Mouse (Mus musculus) fat pad, adult 2 months (tissue): ENCODE measurements around the gene Serinc1.
"Not testable (repeated sequence)": the region's sequence is repeated elsewhere in the genome, so short reads cannot be mapped to it uniquely, and the experiment has no call there.

Experiments
- DNase-seq: peaks from one replicate; pipeline ENCODE4 v3.0.0-alpha.2; 2011; ENCODE audit warnings: low read depth, low spot score; ENCODE audit errors: extremely low read depth

Serinc1 gene

DNA sequence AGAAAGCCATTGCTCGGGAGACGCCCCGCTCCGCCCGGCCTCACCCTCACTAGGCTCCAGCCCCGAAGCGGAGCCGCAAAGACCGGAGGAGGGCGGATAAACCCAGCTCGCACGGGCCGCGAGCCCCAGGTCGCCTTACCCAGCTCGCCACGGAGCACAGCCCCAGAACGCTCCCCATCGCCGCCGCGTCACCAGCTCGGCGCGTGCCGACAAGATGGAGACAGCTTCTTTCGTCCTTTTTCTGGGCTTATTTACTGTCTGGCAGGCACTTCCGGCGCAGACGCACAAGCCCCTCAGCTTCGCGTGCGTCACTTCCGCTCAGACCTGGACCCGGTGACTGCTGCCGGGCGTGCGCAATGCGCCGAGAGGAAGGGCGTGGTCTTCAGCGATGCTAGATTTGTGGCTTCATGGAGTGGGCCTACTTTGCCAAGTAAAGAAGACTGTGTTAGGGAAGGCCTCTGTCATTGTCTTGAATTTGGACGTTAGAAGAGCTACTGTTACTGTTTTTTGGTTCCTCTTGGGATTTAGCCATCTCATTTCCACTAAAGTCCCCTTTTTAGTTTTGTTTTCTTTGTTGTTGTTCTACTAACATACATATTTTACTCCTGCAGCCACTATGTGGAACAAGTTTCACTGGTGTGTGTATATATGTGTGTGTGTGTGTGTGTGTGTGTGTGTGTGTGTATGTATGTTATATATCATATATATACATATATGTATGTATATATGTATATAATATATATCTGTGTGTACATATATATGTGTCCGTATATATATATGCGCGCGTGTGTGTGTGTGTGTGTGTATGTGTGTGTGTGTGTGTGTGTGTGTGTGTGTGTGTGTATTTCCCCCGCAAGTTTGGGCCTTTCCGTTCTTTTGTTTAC is at the start of gene Serinc1:
Serinc1 (minus strand) TSS at position 313 of the 884 bp plus-strand sequence.
- peak; percentile 25 for DNase-seq

GRCm38 (mm10) chr10:57576721-57577120 is 44.4 kb upstream of the Serinc1 start:
- no peak for DNase-seq

GRCm38 (mm10) chr10:57572130-57572529 is 39.8 kb upstream of the Serinc1 start:
- DNase-seq, result no peak

- DNase-seq, result no peak
Measured at GRCm38 (mm10) chr10:57571211-57571730, 38.9 kb upstream of the Serinc1 start.

DNA sequence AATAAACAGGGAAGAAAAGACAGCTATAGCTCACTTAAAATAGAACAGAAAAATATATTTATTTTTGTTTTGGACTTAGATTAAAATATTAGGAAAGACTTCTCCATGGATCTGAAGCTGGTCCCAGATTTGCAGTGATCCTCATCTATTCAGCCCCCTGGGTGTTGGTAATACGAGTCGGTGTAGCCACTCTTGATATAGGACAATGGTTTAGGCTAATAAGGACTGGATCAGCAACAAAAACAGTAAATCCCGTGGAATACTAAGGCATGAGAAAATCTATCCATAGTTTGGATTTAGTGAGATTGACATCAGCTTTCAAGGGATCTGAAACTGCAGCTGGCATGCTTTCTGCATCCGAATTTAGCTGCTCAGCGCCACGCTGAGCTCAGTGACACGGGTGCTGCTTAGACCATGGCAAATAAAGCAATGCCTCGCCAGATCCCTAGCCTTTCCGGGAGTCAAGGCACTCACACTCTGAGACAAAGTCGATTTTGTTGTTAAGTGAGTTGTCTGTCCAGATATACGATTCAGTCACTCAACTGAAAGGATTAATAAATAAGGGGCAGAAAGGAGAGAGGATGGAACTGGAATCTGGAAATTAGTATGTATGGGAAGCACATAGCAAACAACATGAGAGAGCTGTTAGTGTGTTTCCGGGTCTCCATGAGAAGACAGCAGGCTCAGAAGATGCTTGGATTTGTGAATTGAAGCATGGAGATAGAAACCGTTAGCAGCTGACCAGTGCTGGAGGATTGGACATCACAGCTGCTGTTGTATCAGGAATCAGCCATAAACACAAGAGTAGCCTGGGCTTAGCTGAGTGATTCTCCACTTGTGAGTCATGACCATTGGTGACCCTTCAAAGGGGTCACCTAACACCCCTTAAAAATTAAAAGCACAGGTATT is 36.9 kb upstream of the Serinc1 start:
- DNase-seq, result no peak

- DNase-seq, result no peak
Measured at GRCm38 (mm10) chr10:57566221-57566620, 33.9 kb upstream of the Serinc1 start.

GRCm38 (mm10) chr10:57557597-57557996 is 25.3 kb upstream of the Serinc1 start:
- no peak for DNase-seq

GRCm38 (mm10) chr10:57553719-57554118 is 21.4 kb upstream of the Serinc1 start:
- DNase-seq, result no peak

DNA sequence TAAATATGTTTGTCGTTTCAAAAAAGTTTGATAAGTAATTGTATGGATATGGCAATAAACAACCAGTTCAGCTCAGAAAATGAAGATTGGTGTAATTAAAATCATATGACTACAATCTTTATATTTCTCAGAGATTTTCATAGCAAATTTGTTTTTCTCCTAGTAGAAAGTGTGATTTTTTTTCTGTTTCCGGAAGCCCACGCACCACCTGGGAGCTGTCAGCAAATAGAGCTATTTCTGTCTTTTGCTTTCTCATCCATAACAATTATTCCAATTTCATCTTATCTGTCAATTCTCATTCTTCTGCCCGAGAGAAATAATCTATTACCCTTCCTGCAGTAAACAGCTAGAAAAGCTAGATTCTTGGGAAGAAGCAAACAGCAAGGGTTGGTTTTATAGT is 17.3 kb upstream of the Serinc1 start:
- DNase-seq, result no peak

DNA sequence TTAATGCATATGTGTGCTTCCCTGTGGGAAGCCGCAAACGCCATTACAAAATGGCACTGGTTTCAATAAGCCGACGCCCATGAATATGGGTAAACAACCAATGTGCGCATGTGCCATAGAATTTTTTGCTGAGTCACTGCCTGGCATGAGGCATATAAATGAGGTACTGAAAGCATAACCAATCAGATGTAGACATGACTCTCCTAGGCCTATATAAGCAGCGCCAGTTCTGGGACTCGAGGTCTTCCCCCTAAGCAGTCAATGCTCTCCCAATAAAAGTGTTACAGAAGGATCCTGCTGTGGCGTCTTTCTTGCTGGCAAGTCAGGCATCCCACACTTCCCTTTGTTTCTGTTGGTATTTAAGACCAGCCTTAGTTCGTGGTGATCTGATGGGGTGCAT is 11.6 kb upstream of the Serinc1 start:
- not testable (repeated sequence) for DNase-seq

- DNase-seq, result no peak
Measured at GRCm38 (mm10) chr10:57531616-57532217, 613 bp downstream of the Serinc1 start.

- DNase-seq, result no peak
Measured at GRCm38 (mm10) chr10:57531076-57531475, 1.3 kb downstream of the Serinc1 start.

GRCm38 (mm10) chr10:57526469-57526868 is 5.9 kb downstream of the Serinc1 start:
- DNase-seq, result no peak

GRCm38 (mm10) chr10:57515278-57515677 is 17.1 kb downstream of the Serinc1 start:
- peak; percentile 47 for DNase-seq

GRCm38 (mm10) chr10:57514616-57515015 is 17.7 kb downstream of the Serinc1 start:
- no peak for DNase-seq

DNA sequence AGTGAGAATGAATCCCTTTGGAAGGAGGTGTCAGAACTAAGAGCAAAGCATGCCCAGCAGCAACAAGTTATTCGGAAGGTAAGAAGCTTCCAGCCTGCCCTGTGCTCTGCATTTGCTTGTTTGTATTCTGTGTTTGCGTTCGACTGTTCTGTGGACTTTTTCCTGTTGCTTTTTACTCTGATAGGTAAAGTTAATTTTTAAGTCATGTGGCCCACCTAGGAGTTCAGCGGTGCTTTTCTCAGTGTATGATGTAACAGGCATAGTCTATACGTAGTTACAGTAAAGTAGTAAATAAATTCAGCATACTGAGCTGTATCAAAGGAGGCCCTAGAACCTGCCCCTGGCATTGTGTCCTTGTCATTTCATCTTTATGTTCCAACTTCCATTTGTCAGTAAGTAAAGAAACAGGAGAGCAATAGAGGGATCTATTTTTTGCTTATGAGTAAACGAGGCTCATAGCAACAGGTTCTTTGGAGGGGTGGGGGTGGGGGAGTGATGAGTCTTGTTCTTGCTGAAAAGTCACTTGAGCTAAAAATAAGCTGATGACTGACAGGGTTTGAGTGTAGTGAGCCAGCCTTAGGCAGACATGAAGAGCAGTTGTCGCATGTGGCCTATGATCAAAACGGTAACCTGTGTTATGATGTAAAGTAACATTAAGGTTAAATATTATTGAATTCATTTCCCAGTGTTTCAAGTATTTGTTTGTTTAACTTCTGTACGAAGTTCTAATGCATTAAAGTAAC is 32.7 kb downstream of the Serinc1 start:
- DNase-seq, result no peak

GRCm38 (mm10) chr10:57492050-57492449 is 40.3 kb downstream of the Serinc1 start:
- peak; percentile 75 for DNase-seq

DNA sequence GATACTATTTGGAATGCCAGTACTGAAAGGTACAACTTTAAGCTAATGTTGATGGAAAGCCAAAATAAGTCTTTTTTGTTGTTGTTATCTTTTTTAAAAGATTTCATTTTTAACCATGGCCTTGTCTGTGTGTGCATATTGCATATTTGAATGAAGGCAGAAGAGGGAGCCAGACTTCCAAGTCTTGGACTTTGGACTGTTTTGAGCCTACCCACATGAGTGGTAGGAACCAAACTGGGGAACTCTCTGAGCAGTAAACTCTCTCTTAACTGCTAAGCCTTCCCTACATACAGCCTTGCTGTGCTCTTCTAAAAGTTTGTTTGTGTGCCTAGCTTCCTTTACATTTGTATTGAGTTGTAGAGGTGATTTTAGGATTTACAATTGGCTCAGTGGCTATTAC is 43.7 kb downstream of the Serinc1 start:
- DNase-seq, result no peak

DNA sequence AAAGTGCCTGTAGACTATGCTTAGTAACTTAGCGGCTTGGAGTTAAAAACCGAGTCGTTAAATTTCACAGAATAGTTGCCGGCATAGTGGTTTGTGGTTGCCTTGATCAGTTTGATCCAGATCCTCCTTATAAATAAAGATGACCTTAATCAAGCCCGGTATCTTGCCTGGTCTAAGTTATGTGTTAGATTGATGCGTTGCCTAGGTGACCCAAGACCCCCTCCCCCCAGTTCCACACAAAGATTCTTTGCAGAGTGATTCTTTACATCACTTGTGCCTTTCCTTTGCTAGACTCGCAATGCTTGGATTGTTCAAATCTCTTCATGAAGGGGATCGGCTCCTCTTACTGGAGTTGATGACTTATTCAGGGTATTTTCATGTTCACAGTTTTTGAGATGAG is 45.1 kb downstream of the Serinc1 start:
- no peak for DNase-seq

GRCm38 (mm10) chr10:57486542-57487071 is 45.7 kb downstream of the Serinc1 start:
- DNase-seq, result no peak
